Mouse (Mus musculus): ENCODE measurements around the gene Olfr33. TPM values are rescaled to one million over a fixed set of nuclear protein-coding genes. Genes with fewer than 3 reads are reported as not detected.

Gene Olfr33
- polyA plus RNA-seq, 1 experiment from 2014 or later: not detected

- no peaks in the 10 kb centered on the region for H3K27me3 ChIP-seq
- no peak for TF ChIP-seq CTCF (IDR thresholded peaks at IDR 0.05)
- ChIA-PET POLR2A (no interaction called here), CTCF (no interaction called here)
- ATAC-seq (no peak), DNase-seq (ENCODE audit: low read depth, low spot score) (no peak)
- in situ Hi-C loops (cut with MboI; ENCODE audit: low pct_unique_long_range_greater_than_20kb): loop anchor here (25.0 kb wide), 2 partner anchors 414 to 1561 kb away; partner anchors contain the start of genes Rhog, Stim1 and Trim34a
Observed at GRCm38 (mm10) chr7:102676225-102676624, 42.6 kb downstream of the Olfr33 start.

GRCm38 (mm10) chr7:102665378-102665777, 53.5 kb downstream of the Olfr33 start:
- no peak for DNase-seq (ENCODE audit: low read depth, low spot score)
- ChIA-PET CTCF (interaction anchor here (1.2 kb wide), 2 partner anchors 15 to 19 kb away, joined by 3 to 4 read pairs; no protein-coding TSS in a partner anchor), POLR2A (no interaction called here)
- peaks cover 23% of the 10 kb centered on the region for H3K27me3 ChIP-seq
- ATAC-seq: no peak
- peak; percentile 45 for TF ChIP-seq CTCF (IDR thresholded peaks at IDR 0.05)
- in situ Hi-C loops (cut with MboI; ENCODE audit: low pct_unique_long_range_greater_than_20kb): loop anchor here (5.0 kb wide), 1 partner anchor 257 kb away; the partner anchor contains the start of gene Olfr572

- CTCF ChIA-PET: interaction anchor here (1.2 kb wide), 1 partner anchor 20 kb away, joined by 4 read pairs; no protein-coding TSS in a partner anchor
- ATAC-seq (no peak), DNase-seq (ENCODE audit: low read depth, low spot score) (no peak)
- in situ Hi-C loops (cut with MboI; ENCODE audit: low pct_unique_long_range_greater_than_20kb): no loop called here
- POLR2A ChIA-PET: no interaction called here
- no peak for TF ChIP-seq CTCF (IDR thresholded peaks at IDR 0.05)
- peaks cover 23% of the 10 kb centered on the region for H3K27me3 ChIP-seq
Observed at GRCm38 (mm10) chr7:102664599-102664998, 54.3 kb downstream of the Olfr33 start, which contains the start of gene Olfr556. Olfr556 (plus strand) TSS chr7:102664899.

Other genes with a start within 250 kb of the Olfr33 start
- not detected for gene Olfr543, start 237.4 kb downstream of the Olfr33 start, polyA plus RNA-seq (2021)
- gene Olfr544, start 230.8 kb downstream of the Olfr33 start, polyA plus RNA-seq (2021): not detected
- not detected for gene Olfr545, start 219.5 kb downstream of the Olfr33 start, polyA plus RNA-seq (2021)
- not detected for gene Olfr547, start 184.3 kb downstream of the Olfr33 start, polyA plus RNA-seq (2021)
- gene Olfr548-ps1, start 178.2 kb downstream of the Olfr33 start, polyA plus RNA-seq (2021): not detected
- not detected for gene Olfr549, start 169.2 kb downstream of the Olfr33 start, polyA plus RNA-seq (2021)
- gene Trim21, start 153.6 kb downstream of the Olfr33 start, polyA plus RNA-seq (2021): 8.7 TPM
- gene Olfr550, start 147.6 kb downstream of the Olfr33 start, polyA plus RNA-seq (2021): not detected
- not detected for gene Olfr551, start 127.2 kb downstream of the Olfr33 start, polyA plus RNA-seq (2021)
- not detected for gene Olfr552, start 121.3 kb downstream of the Olfr33 start, polyA plus RNA-seq (2021)
- not detected for gene Olfr553, start 100.9 kb downstream of the Olfr33 start, polyA plus RNA-seq (2021)
- not detected for gene Olfr554, start 80.6 kb downstream of the Olfr33 start, polyA plus RNA-seq (2021)
- gene Olfr555, start 60.2 kb downstream of the Olfr33 start, polyA plus RNA-seq (2021): not detected
- gene Olfr556, start 54.2 kb downstream of the Olfr33 start, polyA plus RNA-seq (2021): not detected
- 8.5 TPM for gene Trim68, start 31.7 kb downstream of the Olfr33 start, polyA plus RNA-seq (2021)
- gene Olfr557, start 23.2 kb downstream of the Olfr33 start, polyA plus RNA-seq (2021): not detected
- not detected for gene Olfr558, start 16.9 kb downstream of the Olfr33 start, polyA plus RNA-seq (2021)
- not detected for gene Olfr559, start 8.4 kb upstream of the Olfr33 start, polyA plus RNA-seq (2021)
- not detected for gene Olfr560, start 40.3 kb upstream of the Olfr33 start, polyA plus RNA-seq (2021)
- gene Olfr78, start 40.4 kb upstream of the Olfr33 start, polyA plus RNA-seq (2021): not detected
- gene Olfr561, start 52.2 kb upstream of the Olfr33 start, polyA plus RNA-seq (2021): not detected
- not detected for gene Olfr564, start 84.4 kb upstream of the Olfr33 start, polyA plus RNA-seq (2021)
- gene Olfr566, start 139.7 kb upstream of the Olfr33 start, polyA plus RNA-seq (2021): not detected
- gene Olfr568, start 158.1 kb upstream of the Olfr33 start, polyA plus RNA-seq (2021): not detected
- not detected for gene Olfr569, start 171.8 kb upstream of the Olfr33 start, polyA plus RNA-seq (2021)
- gene Olfr570, start 175.5 kb upstream of the Olfr33 start, polyA plus RNA-seq (2021): not detected
- gene Olfr571, start 198.5 kb upstream of the Olfr33 start, polyA plus RNA-seq (2021): not detected
- gene Olfr572, start 205.3 kb upstream of the Olfr33 start, polyA plus RNA-seq (2021): not detected
- not detected for gene Olfr573-ps1, start 223.5 kb upstream of the Olfr33 start, polyA plus RNA-seq (2021)
- not detected for gene Olfr574, start 229.4 kb upstream of the Olfr33 start, polyA plus RNA-seq (2021)
- not detected for gene Olfr575, start 239.7 kb upstream of the Olfr33 start, polyA plus RNA-seq (2021)
- gene Olfr576, start 243.6 kb upstream of the Olfr33 start, polyA plus RNA-seq (2021): not detected